8 mouse cellular contexts compared by ENCODE assay signal in genomic region chr1:41152516-41152915, GRCm38 (mm10).
A peak's percentile ranks its signal among the peaks of the same experiment; 100 is the strongest.
DNase-seq lines count a peak whose midpoint lies in the region; ATAC-seq lines count a peak whose summit lies in the region.

No protein-coding gene starts in this region.

- H3K27ac ChIP-seq in kidney, embryonic 15.5 days: no peak overlapping the region

- H3K4me3 ChIP-seq in kidney, embryonic 15.5 days (replicated peaks): no peak overlapping the region

- H3K4me2 ChIP-seq in kidney, embryonic 15.5 days: no peak overlapping the region

- no peak for DNase-seq in kidney, adult 11 months
- peak; percentile 48 for DNase-seq in ES-CJ7 (ENCODE audit: low read depth, low spot score)
- DNase-seq in embryo, embryonic 10.5 days (ENCODE audit: low spot score): peak; percentile 84
- DNase-seq in left cerebral cortex, postnatal 25 days (ENCODE audit: low spot score in 2 of 2): peak; percentile 43 to 82
- DNase-seq in spleen, postnatal 4 days (ENCODE audit: low spot score in 2 of 2): no peak
- no peak for DNase-seq in thymus, postnatal 25 days
- DNase-seq in gastrocnemius, postnatal 25 days: no peak

- H3K36me3 ChIP-seq in kidney, embryonic 15.5 days: no peaks in the 10 kb centered on the region

- H3K9ac ChIP-seq in kidney, embryonic 15.5 days: no peak overlapping the region

- intact Hi-C loops in left cerebral cortex, postnatal 25 days (cut with DNase I): loop anchor here (2.0 to 10.0 kb wide), 7 partner anchors 150 to 1564 kb away; no protein-coding TSS in a partner anchor

- peaks cover 12% of the 10 kb centered on the region for H3K27me3 ChIP-seq in kidney, embryonic 15.5 days

- 0 out of 2 replicates have a peak, but pooled peaks have one; percentile 18 for ATAC-seq in kidney, embryonic 15.5 days (replicated peaks; ENCODE audit: low FRiP score)

- H3K4me1 ChIP-seq in kidney, embryonic 15.5 days: peaks cover 4% of the 10 kb centered on the region; the same call in 1 of the 2 replicates

- 64% methylated on average over 1 of the region's 1 CpGs for WGBS in kidney, embryonic 15.5 days

- H3K9me3 ChIP-seq in kidney, embryonic 15.5 days (replicated peaks): no peaks in the 10 kb centered on the region

Comparison
In these comparisons a context has a peak if more than half of its experiments do, and no peak if none do; other contexts are left out.
1. DNase-seq: peak in ES-CJ7 (single experiment), embryo, embryonic 10.5 days (single experiment) and left cerebral cortex, postnatal 25 days (2 of 2); none in kidney, adult 11 months (single experiment), spleen, postnatal 4 days (0 of 2), thymus, postnatal 25 days (single experiment) and gastrocnemius, postnatal 25 days (single experiment).